Mouse (Mus musculus): ENCODE measurements around the gene Psmf1.

Psmf1 gene

GRCm38 (mm10) chr2:151743845-151744244 is at the start of gene Psmf1:
Gene Psmf1 (minus strand): TSS chr2:151744186.

DNA sequence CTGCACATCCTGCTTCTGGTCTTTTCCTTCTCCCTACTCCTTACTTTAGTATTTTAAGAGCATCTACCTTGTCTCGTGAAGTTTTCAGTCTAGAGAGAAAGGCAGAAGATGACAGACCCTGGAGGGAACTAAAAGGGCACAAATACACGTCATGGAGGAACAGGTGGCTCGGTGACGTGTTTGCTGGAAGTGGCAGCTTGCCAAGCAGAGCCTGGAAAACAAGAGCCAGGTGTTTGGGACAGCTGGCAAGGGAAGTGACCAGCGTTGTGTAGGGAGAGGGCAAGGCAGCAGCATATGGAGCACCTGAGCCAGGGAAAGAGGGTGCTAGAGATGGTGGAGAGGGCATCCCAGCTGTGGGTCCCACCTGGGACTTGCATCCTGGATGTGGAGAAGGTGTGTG is 47.2 kb upstream of the Psmf1 start:
- 47% methylated on average over 5 of the region's 5 CpGs for WGBS

GRCm38 (mm10) chr2:151790169-151790568 is 46.2 kb upstream of the Psmf1 start:
- 77% methylated on average over 7 of the region's 7 CpGs for WGBS

GRCm38 (mm10) chr2:151788221-151788977 is 44.4 kb upstream of the Psmf1 start:
- WGBS: 83% methylated on average over 7 of the region's 7 CpGs

DNA sequence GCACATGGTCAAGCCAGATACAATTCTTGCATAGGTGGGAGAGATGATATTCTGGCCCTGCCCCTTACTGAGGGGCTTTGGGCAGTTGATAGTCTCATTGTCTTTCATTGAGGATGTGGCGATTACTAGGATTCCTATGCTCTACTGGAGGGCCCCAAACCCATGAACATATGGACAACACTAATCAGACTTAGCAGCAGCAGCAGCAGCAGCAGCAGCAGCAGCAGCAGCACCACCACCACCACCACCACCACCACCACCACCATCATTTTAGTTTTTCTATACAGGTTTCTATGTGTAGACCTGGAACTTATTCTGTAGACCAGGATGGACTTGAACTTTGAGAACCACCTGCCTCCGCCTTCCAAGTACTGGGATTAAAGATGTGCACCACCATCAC is 39.5 kb upstream of the Psmf1 start:
- 90% methylated on average over 2 of the region's 2 CpGs for WGBS

GRCm38 (mm10) chr2:151777366-151777765 is 33.4 kb upstream of the Psmf1 start:
- 95% methylated on average over 3 of the region's 3 CpGs for WGBS

- WGBS: 68% methylated on average over 8 of the region's 8 CpGs
These were observed 29.5 kb upstream of the Psmf1 start for GRCm38 (mm10) chr2:151773476-151773875.

GRCm38 (mm10) chr2:151772169-151772568 is 28.2 kb upstream of the Psmf1 start:
- 67% methylated on average over 4 of the region's 4 CpGs for WGBS

- 90% methylated on average over 2 of the region's 2 CpGs for WGBS
These were observed 20.6 kb upstream of the Psmf1 start for GRCm38 (mm10) chr2:151764557-151764956.

DNA sequence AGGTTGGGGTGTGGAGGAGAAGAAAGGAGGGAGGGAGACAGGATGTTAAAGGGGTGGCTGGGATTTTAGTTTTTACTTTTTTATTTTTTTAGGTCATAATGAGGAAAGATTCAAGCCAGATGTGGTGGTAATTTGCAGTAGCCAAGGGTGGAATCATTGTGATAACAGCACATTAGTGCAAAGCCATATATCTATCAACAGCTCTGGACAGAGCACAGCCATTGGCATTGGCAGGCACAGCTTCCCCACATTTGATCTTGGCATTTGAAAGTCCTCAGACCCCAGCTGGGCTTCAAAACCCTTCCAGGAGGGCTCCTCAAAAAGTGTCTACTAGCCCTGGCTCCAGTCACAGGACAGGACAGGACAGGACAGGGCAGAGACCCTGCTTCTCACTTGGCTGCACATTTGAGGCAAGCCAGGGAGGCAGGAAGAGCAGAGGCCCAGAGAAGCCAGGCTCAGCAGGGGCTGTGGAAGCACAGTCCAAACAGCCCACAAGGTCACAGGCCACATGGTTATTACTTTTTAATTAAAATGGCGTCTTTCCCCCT is 14.9 kb upstream of the Psmf1 start:
- WGBS: 73% methylated on average over 1 of the region's 1 CpGs

DNA sequence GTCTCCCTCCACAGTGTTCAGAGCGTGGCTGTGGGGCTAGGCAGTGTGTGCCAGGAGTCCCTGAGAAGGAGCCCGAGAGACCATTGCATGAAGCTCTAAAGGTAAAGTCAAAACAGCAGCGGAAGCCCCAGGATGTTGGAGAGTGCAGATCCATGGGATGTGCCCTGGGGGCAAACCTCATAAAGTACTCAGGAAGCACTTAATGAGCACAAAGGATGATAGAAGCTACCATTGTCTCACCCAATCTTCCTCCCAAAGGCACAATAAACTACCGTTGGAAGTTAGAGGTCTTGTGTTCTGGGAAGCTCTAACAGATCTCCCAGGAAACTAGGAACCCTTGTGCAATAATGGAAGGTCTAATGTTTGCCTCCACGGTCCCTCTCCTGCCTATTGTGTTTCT is 13.5 kb upstream of the Psmf1 start:
- 74% methylated on average over 5 of the region's 5 CpGs for WGBS

DNA sequence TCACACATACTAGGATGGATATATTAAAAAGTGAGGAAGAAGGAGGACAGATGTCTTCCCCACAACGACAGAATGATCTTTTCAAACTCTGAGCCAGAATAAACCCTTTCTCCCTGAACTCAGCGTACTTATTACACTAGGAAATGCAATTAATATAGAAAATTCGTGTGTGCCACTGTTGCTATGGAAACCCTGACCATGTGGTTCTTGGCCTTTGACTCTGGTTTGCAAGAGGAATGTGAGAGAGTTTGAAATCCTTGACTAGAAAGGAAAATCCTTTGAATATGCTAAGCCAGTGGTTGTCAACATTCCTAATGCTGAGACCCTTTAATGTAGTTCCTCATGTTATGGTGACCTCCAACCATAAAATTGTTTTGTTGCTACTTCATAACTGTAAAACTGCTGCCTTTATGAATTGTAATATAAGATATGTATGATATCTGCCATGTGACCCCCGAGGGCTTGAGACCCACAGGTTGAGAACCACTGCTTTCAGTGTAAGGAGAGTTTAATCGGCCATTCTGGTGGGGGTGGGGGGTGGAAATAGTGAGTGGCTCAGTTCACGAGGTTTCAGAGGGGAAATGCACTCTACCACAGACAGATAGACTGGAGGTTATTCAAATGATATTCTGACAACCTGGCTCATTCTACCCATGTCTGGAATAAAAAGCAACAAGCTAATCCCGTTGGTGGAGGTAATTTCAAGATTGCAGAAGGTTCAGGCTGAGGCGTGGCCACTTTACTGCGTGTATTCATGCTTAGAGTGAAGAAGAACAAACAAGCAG is 12.5 kb upstream of the Psmf1 start:
- 60% methylated on average over 9 of the region's 9 CpGs for WGBS

GRCm38 (mm10) chr2:151751330-151751729 is 7.3 kb upstream of the Psmf1 start:
- WGBS: 78% methylated on average over 5 of the region's 5 CpGs

GRCm38 (mm10) chr2:151747847-151748705 is 4.1 kb upstream of the Psmf1 start:
- WGBS: 27% methylated on average over 19 of the region's 19 CpGs

DNA sequence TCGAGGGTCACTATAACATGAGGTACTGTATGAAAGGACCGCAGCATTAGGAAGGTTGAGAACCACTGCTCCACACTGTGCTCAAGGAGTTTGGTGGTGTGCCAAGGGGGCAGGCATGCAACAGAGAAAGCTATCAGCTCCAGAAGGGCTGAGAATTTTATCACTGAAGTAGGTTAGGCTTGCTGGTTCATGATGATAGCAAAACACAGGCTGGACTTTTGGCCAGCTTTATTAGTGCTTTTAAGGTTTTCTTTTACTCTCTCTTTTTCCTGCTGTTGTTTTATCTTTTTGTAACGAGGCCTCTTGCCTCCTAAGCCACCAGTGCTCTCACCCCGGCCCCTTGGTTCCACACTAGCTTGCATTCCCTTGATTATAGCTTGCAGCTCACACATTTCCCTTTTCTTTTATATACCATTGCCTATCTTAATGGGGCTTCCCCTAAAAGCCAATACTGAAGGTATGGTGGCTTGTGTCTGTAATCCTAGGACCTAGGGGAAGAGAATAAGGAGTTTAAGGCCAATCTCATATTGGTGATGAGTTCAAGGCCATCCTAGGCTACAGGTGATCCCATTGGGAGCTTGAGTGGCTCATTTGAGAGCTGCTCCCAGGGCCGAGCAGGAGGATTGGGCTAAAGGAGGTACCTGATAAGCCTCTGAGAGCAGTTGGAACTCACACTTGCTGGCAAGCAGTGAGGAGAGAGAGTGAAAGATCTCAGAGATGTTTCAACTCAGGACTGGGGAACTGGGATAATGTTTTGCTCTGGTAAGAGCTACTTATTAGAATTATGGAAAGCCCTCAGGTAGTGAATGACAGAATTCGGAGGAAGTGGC is 921 bp downstream of the Psmf1 start:
- WGBS: 71% methylated on average over 6 of the region's 6 CpGs

DNA sequence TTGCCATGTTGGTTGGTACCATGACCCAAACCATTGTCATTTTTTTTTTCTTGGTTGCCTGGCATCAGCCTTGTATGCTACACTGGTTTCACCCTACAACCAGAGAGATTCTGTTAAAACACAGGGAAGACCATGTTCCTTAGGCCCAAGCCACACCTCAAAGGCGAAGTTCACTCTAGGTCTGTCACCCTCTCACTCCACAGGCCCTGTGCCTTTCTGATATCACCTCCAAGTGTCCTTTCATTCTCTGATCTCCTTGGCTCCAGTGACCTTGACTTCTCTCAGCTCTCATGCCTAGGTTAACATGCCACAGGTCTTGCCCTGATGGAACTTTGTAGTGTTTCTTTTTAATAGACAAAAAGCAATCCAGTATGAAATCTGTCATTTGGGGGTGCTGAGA is 1.9 kb downstream of the Psmf1 start:
- 100% methylated on average over 1 of the region's 1 CpGs for WGBS

DNA sequence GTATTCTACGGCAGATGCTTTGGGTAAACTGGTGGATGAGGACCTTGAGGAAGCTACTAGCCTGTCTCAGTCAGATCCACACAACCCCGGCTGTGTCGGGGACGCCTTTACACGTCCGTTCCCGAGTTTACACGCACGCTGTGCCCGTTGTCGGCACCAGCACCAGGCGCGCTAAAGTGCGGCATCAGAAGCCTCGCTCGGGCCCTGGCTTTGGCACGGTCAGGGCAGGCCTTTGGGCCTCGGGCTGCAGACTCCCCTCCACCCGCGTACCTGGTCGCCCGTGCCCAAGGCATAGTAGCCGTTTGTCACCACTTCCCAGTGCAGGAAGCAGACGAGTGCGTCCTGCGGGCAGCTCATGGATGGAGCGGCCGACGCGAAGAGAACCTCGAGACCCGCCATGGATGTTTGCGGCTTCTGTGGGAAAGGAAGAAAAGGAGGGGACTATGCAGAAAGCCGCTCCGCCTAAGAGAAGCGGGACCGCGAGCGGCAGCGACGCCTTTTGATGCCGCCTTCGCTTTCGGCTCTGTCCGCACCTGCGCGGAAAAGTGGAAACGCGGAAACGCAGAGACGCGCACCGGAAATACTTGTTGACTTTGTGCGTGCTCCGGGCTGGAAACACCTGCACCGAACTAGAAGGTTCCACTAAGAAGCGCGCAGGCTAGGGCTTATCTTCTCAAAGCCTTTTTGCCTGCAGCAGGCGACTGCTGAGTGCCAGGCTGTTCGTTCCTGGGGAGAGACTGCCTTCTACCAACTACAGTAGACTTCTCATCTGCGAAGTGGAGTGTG is 3.1 kb downstream of the Psmf1 start:
- under 1% methylated on average over 61 of the region's 61 CpGs for WGBS

GRCm38 (mm10) chr2:151739505-151739904 is 4.5 kb downstream of the Psmf1 start:
- 90% methylated on average over 7 of the region's 7 CpGs for WGBS

DNA sequence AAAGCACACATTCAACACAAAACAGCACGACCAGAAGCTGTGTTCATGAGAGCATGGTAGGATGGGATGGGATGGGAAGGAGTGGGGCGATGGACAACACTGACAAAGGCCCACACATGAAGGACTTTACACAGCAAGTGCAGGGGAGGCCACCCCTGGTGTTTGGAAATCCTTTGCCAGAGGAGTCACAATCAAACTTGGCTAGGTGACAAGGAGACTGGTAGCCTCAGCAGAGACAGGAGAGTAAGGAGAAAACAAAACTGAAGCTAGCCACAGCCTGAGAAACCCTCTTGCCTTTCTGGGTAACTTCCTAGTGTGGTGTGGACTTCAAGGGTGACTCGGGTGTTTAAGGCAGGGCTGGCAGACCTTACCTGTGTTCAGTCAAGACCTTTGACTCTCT is 4.9 kb downstream of the Psmf1 start:
- 76% methylated on average over 3 of the region's 3 CpGs for WGBS

- 76% methylated on average over 4 of the region's 4 CpGs for WGBS
These were observed 5.5 kb downstream of the Psmf1 start for GRCm38 (mm10) chr2:151738460-151738859.

Measured in cerebral cortex, adult 2 months (tissue).